Mouse (Mus musculus) ES-E14 (cell line): ENCODE data around the gene Tkt. TPM values are rescaled to one million over a fixed set of nuclear protein-coding genes. Genes with fewer than 3 reads are reported as not detected.

Experiments used
- DNase-seq: peaks from one replicate; pipeline ENCODE4 v3.0.0-alpha.2; 2013; ENCODE audit warnings: low read depth, low spot score
- H3K27ac ChIP-seq: 2 replicates; pipeline ENCODE4 v1.5.1; 2012; ENCODE audit warnings: low read depth, mild to moderate bottlenecking, low read length, moderate library complexity, mixed read lengths; ENCODE audit not compliant: poor library complexity, insufficient read depth, severe bottlenecking
- H3K36me3 ChIP-seq: 2 replicates; pipeline ENCODE4 v1.6.1; 2012; ENCODE audit warnings: mild to moderate bottlenecking, low read length, moderate library complexity, mixed read lengths; ENCODE audit not compliant: control insufficient read depth, poor library complexity, insufficient read depth, severe bottlenecking
- H3K4me1 ChIP-seq, 2 experiments: fragments of 150-350 bp in 1 of 2; sonication (generic) in 1 of 2; 2 replicates each; pipeline ENCODE4 v1.6.1; 2012; ENCODE audit warnings: low read length in 2 of 2, mild to moderate bottlenecking in 1 of 2, mixed read lengths in 1 of 2; ENCODE audit not compliant: control insufficient read depth in 2 of 2, insufficient read depth in 2 of 2, poor library complexity in 1 of 2
- H3K4me3 ChIP-seq, 2 experiments: fragments of 150-350 bp in 1 of 2; sonication (generic) in 1 of 2; 2 replicates each; pipeline ENCODE4 v1.5.1; 2012; ENCODE audit warnings: low read length in 2 of 2, low read depth in 1 of 2, mild to moderate bottlenecking in 1 of 2, mixed read lengths in 1 of 2; ENCODE audit not compliant: insufficient read depth in 1 of 2, poor library complexity in 1 of 2, severe bottlenecking in 1 of 2
- H3K9ac ChIP-seq: 2 replicates; pipeline ENCODE4 v1.6.1; 2012; ENCODE audit warnings: low read depth, mild to moderate bottlenecking, low read length, mixed read lengths; ENCODE audit not compliant: poor library complexity, insufficient read depth, severe bottlenecking
- H3K9me3 ChIP-seq: fragments of 150-350 bp; sonication (generic); 2 replicates; pipeline ENCODE4 v1.6.1; 2012; ENCODE audit warnings: low read depth, mild to moderate bottlenecking, low read length; ENCODE audit not compliant: control insufficient read depth, insufficient read depth
- CHD2 ChIP-seq: IDR thresholded peaks from 2 replicates; pipeline ENCODE4 v1.6.1; 2014; ENCODE audit warnings: mild to moderate bottlenecking, low read depth, low read length, inconsistent platforms
- HCFC1 ChIP-seq: IDR thresholded peaks from 2 replicates; pipeline ENCODE4 v1.6.1; 2012; ENCODE audit warnings: low read length, inconsistent platforms, borderline replicate concordance; ENCODE audit not compliant: insufficient read depth
- MAFK ChIP-seq: IDR thresholded peaks from 2 replicates; pipeline ENCODE4 v1.6.1; 2014; ENCODE audit warnings: mild to moderate bottlenecking, low read depth, low read length, inconsistent platforms; ENCODE audit not compliant: insufficient read depth
- ZC3H11A ChIP-seq: IDR thresholded peaks from 2 replicates; pipeline ENCODE4 v1.6.1; 2012; ENCODE audit warnings: low read depth, mild to moderate bottlenecking, inconsistent platforms, low read length, borderline replicate concordance
- ZNF384 ChIP-seq: IDR thresholded peaks from 2 replicates; pipeline ENCODE4 v1.6.1; 2012; ENCODE audit warnings: low read depth, low read length, inconsistent platforms
- in situ Hi-C, 2 experiments: fragments of 600-800 bp; cut with MboI; formaldehyde crosslinking; loops; one replicate each; pipeline ENCODE4 v1.15.1; 2025; ENCODE audit warnings: low sequenced_read_pairs in 2 of 2, inconsistent platforms in 1 of 2; ENCODE audit not compliant: unreplicated experiment in 2 of 2
- total RNA-seq: library from RNA; depleted of rRNA; stranded (reverse); fragments of 300-350 nt; gene quantifications from 2 replicates; pipeline ENCODE4 v1.2.3, GENCODE M21; 2012

Tkt gene
- total RNA-seq, 1 experiment, result 740 TPM

GRCm38 (mm10) chr14:30550232-30551070, 2.3 kb downstream of the Tkt start:
- Histone ChIP-seq H3K36me3 (peaks cover 13% of the 10 kb centered on the region), H3K9ac (peak overlapping the region; percentile 95; the same call in 1 of the 2 replicates), H3K27ac (no peak overlapping the region), H3K9me3 (no peaks in the 10 kb centered on the region), H3K4me3 (peak overlapping the region; percentile 81 to 96), H3K4me1 (peaks cover 12 to 15% of the 10 kb centered on the region in 2 experiments)
- no peak for DNase-seq
- in situ Hi-C loops, result no loop called here
- TF ChIP-seq HCFC1 (no peak), MAFK (no peak), CHD2 (no peak), ZC3H11A (no peak), ZNF384 (no peak)

- no peak overlapping the region for H3K4me3 ChIP-seq
- DNase-seq, result no peak
- H3K9me3 ChIP-seq, result no peaks in the 10 kb centered on the region
- peaks cover 16% of the 10 kb centered on the region for H3K36me3 ChIP-seq
- in situ Hi-C loops, result no loop called here
- H3K27ac ChIP-seq, result no peak overlapping the region
- no peak overlapping the region for H3K9ac ChIP-seq
- peaks cover 12 to 17% of the 10 kb centered on the region in 2 experiments for H3K4me1 ChIP-seq
- TF ChIP-seq CHD2 (no peak), ZNF384 (no peak), HCFC1 (no peak), MAFK (no peak), ZC3H11A (no peak)
These were observed 3.4 kb downstream of the Tkt start for GRCm38 (mm10) chr14:30551509-30551908.

GRCm38 (mm10) chr14:30551981-30552380, 3.8 kb downstream of the Tkt start:
- DNase-seq, result no peak
- H3K27ac ChIP-seq, result no peak overlapping the region
- peak; percentile 61; the same call in 1 of the 2 replicates for TF ChIP-seq ZNF384
- no peak for TF ChIP-seq CHD2
- TF ChIP-seq ZC3H11A, result no peak
- TF ChIP-seq MAFK, result no peak
- no peak for TF ChIP-seq HCFC1
- H3K4me1 ChIP-seq, result peaks cover 12 to 19% of the 10 kb centered on the region in 2 experiments
- no peak overlapping the region for H3K9ac ChIP-seq
- H3K4me3 ChIP-seq, result no peak overlapping the region
- H3K36me3 ChIP-seq, result peaks cover 18% of the 10 kb centered on the region
- no peaks in the 10 kb centered on the region for H3K9me3 ChIP-seq
- in situ Hi-C loops, result no loop called here

- Histone ChIP-seq H3K9me3 (no peaks in the 10 kb centered on the region), H3K9ac (no peak overlapping the region), H3K27ac (no peak overlapping the region), H3K36me3 (peaks cover 22% of the 10 kb centered on the region), H3K4me3 (no peak overlapping the region), H3K4me1 (peaks cover 12 to 25% of the 10 kb centered on the region in 2 experiments)
- in situ Hi-C loops, result no loop called here
- DNase-seq, result no peak
- TF ChIP-seq MAFK, result no peak
- TF ChIP-seq CHD2, result no peak
- TF ChIP-seq ZC3H11A, result no peak
These were observed 5.0 kb downstream of the Tkt start for GRCm38 (mm10) chr14:30553185-30553584.
